Comparison of ENCODE assay signal across 8 mouse cellular contexts in the genomic region with DNA sequence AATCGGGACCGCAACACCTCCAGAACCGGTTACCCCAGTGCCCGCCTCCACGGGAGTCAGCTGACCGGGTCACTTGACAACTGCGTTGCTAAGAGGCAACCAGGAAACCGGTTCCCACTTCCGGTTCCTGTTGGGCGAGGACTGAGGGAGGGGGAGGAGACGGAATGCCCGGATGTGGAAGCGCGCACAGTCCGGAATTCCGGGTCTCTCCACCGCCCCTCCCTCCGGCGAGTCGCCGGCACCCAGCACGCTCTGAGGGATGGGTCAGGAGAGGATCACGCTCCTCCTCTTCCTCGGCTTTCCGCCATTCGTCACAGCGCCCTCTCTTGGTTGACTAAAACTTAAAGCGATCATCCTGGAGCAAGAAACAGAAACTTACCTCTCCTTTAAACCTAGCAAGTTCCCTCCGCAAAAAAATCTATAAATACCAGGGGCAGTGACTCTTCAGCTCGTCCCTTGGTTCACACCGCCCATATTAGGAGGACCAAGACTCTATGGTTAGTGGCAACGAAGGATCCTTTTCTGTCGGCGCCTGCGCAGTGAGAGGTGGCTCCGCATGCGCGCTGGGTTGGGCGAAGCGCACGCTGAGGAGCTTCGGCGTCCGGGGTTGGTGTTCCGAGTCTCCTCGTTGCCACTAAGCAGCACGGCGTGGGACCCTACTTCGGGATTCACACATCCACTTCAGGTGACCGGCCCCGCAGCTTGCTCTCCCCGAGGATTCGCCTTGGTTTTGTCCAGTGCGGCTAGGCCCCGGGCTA. TPM values are rescaled to one million over a fixed set of nuclear protein-coding genes. Genes with fewer than 3 reads are reported as not detected.
DNase-seq lines count a peak whose midpoint lies in the region; ATAC-seq and TF ChIP-seq lines count a peak whose summit lies in the region.

Gene Atp6v1d, minus strand, starts transcription at position 143 of the 758 bp plus-strand sequence.
Gene Eif2s1, plus strand, starts transcription at position 324 of the 758 bp plus-strand sequence.

- peak within 1 kb of the TSS; percentile 91 for H3K27ac ChIP-seq in heart, embryonic 11.5 days (ENCODE audit: low read depth, low read length)
- peak within 1 kb of the TSS; percentile 88 for H3K27ac ChIP-seq in kidney, embryonic 16.5 days (ENCODE audit: low read length)
- peak within 1 kb of the TSS; percentile 77 for H3K27ac ChIP-seq in liver, adult 2 months (replicated peaks; ENCODE audit: insufficient read depth, low read depth, low read length)

- H3K4me2 ChIP-seq in heart, embryonic 11.5 days = peak within 1 kb of the TSS; percentile 77
- H3K4me2 ChIP-seq in kidney, embryonic 16.5 days (replicated peaks; ENCODE audit: low read depth, low read length) = peak within 1 kb of the TSS; percentile 85
- peak within 1 kb of the TSS; percentile 97 for H3K4me2 ChIP-seq in myocyte (ENCODE audit: low read depth)

- under 1% methylated on average over 55 of the region's 55 CpGs for WGBS in heart, embryonic 11.5 days (ENCODE audit: insufficient replicate concordance)
- WGBS in kidney, embryonic 16.5 days = under 1% methylated on average over 55 of the region's 55 CpGs
- under 1% methylated on average over 55 of the region's 55 CpGs for WGBS in liver, adult 2 months

- peaks cover 47% of the 10 kb centered on the region for H3K4me1 ChIP-seq in erythroblast, embryonic 14.5 days (ENCODE audit: control insufficient read depth)
- H3K4me1 ChIP-seq in heart, embryonic 11.5 days (ENCODE audit: control insufficient read depth, insufficient read depth, low read length) = peaks cover 17% of the 10 kb centered on the region
- peaks cover 18% of the 10 kb centered on the region for H3K4me1 ChIP-seq in kidney, embryonic 16.5 days (ENCODE audit: insufficient read depth, low read length)
- peaks cover 2% of the 10 kb centered on the region; the same call in 1 of the 2 replicates for H3K4me1 ChIP-seq in liver, adult 2 months (ENCODE audit: control insufficient read depth, insufficient read depth, low read length)

- peaks cover 66% of the 10 kb centered on the region for H3K79me3 ChIP-seq in C2C12 (ENCODE audit: low read depth)

- H3K4me3 ChIP-seq in C2C12 (ENCODE audit: insufficient read depth, poor library complexity, severe bottlenecking) = peak within 1 kb of the TSS; percentile 92
- H3K4me3 ChIP-seq in erythroblast, embryonic 14.5 days (replicated peaks) = peak within 1 kb of the TSS; percentile 78
- peak within 1 kb of the TSS; percentile 90 for H3K4me3 ChIP-seq in heart, embryonic 11.5 days (ENCODE audit: low read depth, low read length)
- H3K4me3 ChIP-seq in kidney, embryonic 16.5 days (ENCODE audit: low read length) = peak within 1 kb of the TSS; percentile 98
- peak within 1 kb of the TSS; percentile 91 for H3K4me3 ChIP-seq in liver, adult 2 months (ENCODE audit: insufficient read depth, low read depth, low read length)
- peak within 1 kb of the TSS; percentile 95 for H3K4me3 ChIP-seq in myocyte

- peak; percentile 100 for ATAC-seq in heart, embryonic 11.5 days (replicated peaks; ENCODE audit: insufficient number of reproducible peaks, low FRiP score, low TSS enrichment)
- peak; percentile 100 for ATAC-seq in kidney, embryonic 16.5 days (ENCODE audit: low FRiP score, low TSS enrichment)

- DNase-seq in brain, embryonic 14.5 days (ENCODE audit: low read depth) = peak; percentile 100
- peak; percentile 96 for DNase-seq in liver, adult 2 months (ENCODE audit: extremely low read depth, low read depth, low spot score)
- peak; percentile 99 for DNase-seq in splenic B cell, adult 2 months (ENCODE audit: low read depth, low spot score)

- peaks cover 88% of the 10 kb centered on the region for H3K79me2 ChIP-seq in C2C12 (ENCODE audit: control insufficient read depth, insufficient read depth)
- peaks cover 26% of the 10 kb centered on the region for H3K79me2 ChIP-seq in liver, adult 2 months (ENCODE audit: control insufficient read depth, insufficient read depth, low read length)
- peaks cover 85% of the 10 kb centered on the region for H3K79me2 ChIP-seq in myocyte (ENCODE audit: control insufficient read depth, insufficient read depth)

- no peak for TF ChIP-seq CTCF in C2C12 (IDR thresholded peaks at IDR 0.05; ENCODE audit: control insufficient read depth, insufficient read depth, insufficient read length)
- TF ChIP-seq CTCF in brain, embryonic 14.5 days (IDR thresholded peaks at IDR 0.05; ENCODE audit: borderline replicate concordance, extremely low read depth, insufficient read depth, insufficient read length) = peak; percentile 83
- TF ChIP-seq CTCF in liver, adult 2 months (IDR thresholded peaks at IDR 0.05; ENCODE audit: low read depth, low read length) = peak; percentile 76

- H3ac ChIP-seq in C2C12 (ENCODE audit: control insufficient read depth, insufficient read length, low read depth) (peak within 1 kb of the TSS; percentile 69), myocyte (ENCODE audit: control insufficient read depth, insufficient read length) (peak within 1 kb of the TSS; percentile 33)

- TF ChIP-seq POLR2A in brain, embryonic 14.5 days (IDR thresholded peaks at IDR 0.05; ENCODE audit: borderline replicate concordance, extremely low read depth, insufficient read depth, insufficient read length, poor library complexity, severe bottlenecking) = peak; percentile 49; the same call in 1 of the 2 replicates
- TF ChIP-seq POLR2A in liver, adult 2 months (IDR thresholded peaks at IDR 0.05; ENCODE audit: extremely low read depth, insufficient read depth, low read length) = peak; percentile 70; the same call in 1 of the 2 replicates
- peak; percentile 96 for TF ChIP-seq POLR2A in myocyte (IDR thresholded peaks at IDR 0.05; ENCODE audit: insufficient read length, low read depth)

- no peaks in the 10 kb centered on the region for H3K9me3 ChIP-seq in erythroblast, embryonic 14.5 days (ENCODE audit: control insufficient read depth, low read length)
- no peaks in the 10 kb centered on the region for H3K9me3 ChIP-seq in heart, embryonic 11.5 days (replicated peaks; ENCODE audit: control insufficient read depth, low read length)
- H3K9me3 ChIP-seq in kidney, embryonic 16.5 days (ENCODE audit: low read length) = no peaks in the 10 kb centered on the region

- H3K36me3 ChIP-seq in C2C12 (ENCODE audit: control insufficient read depth, insufficient read depth) = peaks cover 38% of the 10 kb centered on the region
- H3K36me3 ChIP-seq in erythroblast, embryonic 14.5 days (ENCODE audit: control insufficient read depth) = peaks cover 38% of the 10 kb centered on the region
- H3K36me3 ChIP-seq in heart, embryonic 11.5 days (ENCODE audit: control insufficient read depth, insufficient read depth, low read length) = 0 out of 2 replicates have a peak, but pooled peaks cover 2% of the 10 kb centered on the region
- peaks cover 8% of the 10 kb centered on the region; the same call in 1 of the 2 replicates for H3K36me3 ChIP-seq in kidney, embryonic 16.5 days (ENCODE audit: insufficient read depth, low read length)
- no peaks in the 10 kb centered on the region; the same call in 1 of the 2 replicates for H3K36me3 ChIP-seq in liver, adult 2 months (ENCODE audit: control insufficient read depth, insufficient read depth, low read length)
- peaks cover 8% of the 10 kb centered on the region for H3K36me3 ChIP-seq in myocyte (ENCODE audit: control insufficient read depth, insufficient read depth)
- no peaks in the 10 kb centered on the region for H3K36me3 ChIP-seq in splenic B cell, adult 2 months (ENCODE audit: control insufficient read depth, insufficient read depth, low read length, poor library complexity, severe bottlenecking)

- H3K9ac ChIP-seq in heart, embryonic 11.5 days (ENCODE audit: low read depth, low read length) = peak within 1 kb of the TSS; percentile 95
- H3K9ac ChIP-seq in kidney, embryonic 16.5 days (replicated peaks; ENCODE audit: low read length) = peak within 1 kb of the TSS; percentile 92
- peak within 1 kb of the TSS; percentile 88 for H3K9ac ChIP-seq in liver, adult 2 months (ENCODE audit: low read depth, low read length)

- no peaks in the 10 kb centered on the region for H3K27me3 ChIP-seq in C2C12 (ENCODE audit: control insufficient read depth, insufficient read depth, insufficient read length)
- no peaks in the 10 kb centered on the region for H3K27me3 ChIP-seq in erythroblast, embryonic 14.5 days (ENCODE audit: control insufficient read depth)
- H3K27me3 ChIP-seq in heart, embryonic 11.5 days (ENCODE audit: control insufficient read depth, insufficient read depth, low read length) = no peaks in the 10 kb centered on the region
- H3K27me3 ChIP-seq in kidney, embryonic 16.5 days (ENCODE audit: insufficient read depth, low read length) = no peaks in the 10 kb centered on the region
- H3K27me3 ChIP-seq in liver, adult 2 months (ENCODE audit: control insufficient read depth, insufficient read depth, low read length) = no peaks in the 10 kb centered on the region
- no peaks in the 10 kb centered on the region for H3K27me3 ChIP-seq in myocyte (ENCODE audit: control insufficient read depth, insufficient read depth, insufficient read length)
- H3K27me3 ChIP-seq in splenic B cell, adult 2 months (ENCODE audit: control insufficient read depth, insufficient read depth, low read length, poor library complexity, severe bottlenecking) = no peaks in the 10 kb centered on the region

TF ChIP-seq in C2C12, 6 proteins besides CTCF, POLR2A, EP300 and RAD21 (continues in another document):
- TF ChIP-seq CEBPB (IDR thresholded peaks at IDR 0.05; ENCODE audit: low read depth) (no peak), MYOG (IDR thresholded peaks at IDR 0.05; ENCODE audit: control insufficient read depth, extremely low read depth, insufficient read length) (no peak)

TF ChIP-seq in myocyte, 11 proteins besides CTCF, POLR2A, EP300 and RAD21 (continues in another document):
- peak; percentile 97 for TF ChIP-seq USF1 (IDR thresholded peaks at IDR 0.05; ENCODE audit: low read depth)
- peak; percentile 97 for TF ChIP-seq POLR2AphosphoS2 (IDR thresholded peaks at IDR 0.05; ENCODE audit: insufficient read length, low read depth)

RNA-seq across cellular contexts. Expression of gene Atp6v1d, which starts in this region (rescaled TPM):
- 32.8 TPM for polyA plus RNA-seq in C2C12 (2012; fragmentation: generic; extraction: Trizol)
- 75.5 and 78.7 TPM in 2 replicates for polyA plus RNA-seq in brain, embryonic 14.5 days (2012; rRNA removed)
- 0.70 and 1.2 TPM in 2 replicates for polyA plus RNA-seq in erythroblast, embryonic 14.5 days (2012)
- polyA plus RNA-seq in heart, embryonic 11.5 days (2014; fragmentation: Nextera tagmentation; extraction: Ambion mirVana) = 94.7 and 108 TPM in 2 replicates
- 66.1 and 69.7 TPM in 2 replicates for polyA plus RNA-seq in kidney, embryonic 16.5 days (2015; fragmentation: Nextera tagmentation; extraction: Ambion mirVana)
- total RNA-seq in liver, adult 2 months (2014; rRNA removed) = 19.1 and 19.8 TPM in 2 replicates
- 8.4 and 9.3 TPM in 2 replicates for polyA plus RNA-seq in liver, adult 2 months (2012; rRNA removed)
- 68.7 TPM for polyA plus RNA-seq in myocyte (2012; fragmentation: generic; extraction: Trizol)

RNA-seq across cellular contexts. Expression of gene Eif2s1, which starts in this region (rescaled TPM):
- polyA plus RNA-seq in C2C12 (2012; fragmentation: generic; extraction: Trizol) = 63.0 TPM
- polyA plus RNA-seq in brain, embryonic 14.5 days (2012; rRNA removed) = 48.4 and 50.7 TPM in 2 replicates
- 2.0 and 2.1 TPM in 2 replicates for polyA plus RNA-seq in erythroblast, embryonic 14.5 days (2012)
- 185 and 205 TPM in 2 replicates for polyA plus RNA-seq in heart, embryonic 11.5 days (2014; fragmentation: Nextera tagmentation; extraction: Ambion mirVana)
- polyA plus RNA-seq in kidney, embryonic 16.5 days (2015; fragmentation: Nextera tagmentation; extraction: Ambion mirVana) = 209 and 236 TPM in 2 replicates
- total RNA-seq in liver, adult 2 months (2014; rRNA removed) = 38.8 and 42.7 TPM in 2 replicates
- 7.7 and 8.3 TPM in 2 replicates for polyA plus RNA-seq in liver, adult 2 months (2012; rRNA removed)
- 45.6 TPM for polyA plus RNA-seq in myocyte (2012; fragmentation: generic; extraction: Trizol)

Comparison
In these comparisons a context has a peak if more than half of its experiments do, and no peak if none do; other contexts are left out.
1. Peak in every context shown above with its lines: DNase-seq, ATAC-seq, H3K4me3 ChIP-seq and H3K27ac ChIP-seq.